Mouse (Mus musculus): ENCODE measurements at regions not wholly inside any gene's neighbourhood (a gene's known extent, or its start where the extent isn't known, plus 50 kb on each side); places are given as distances from the start of the nearest gene placed in this dataset.

- no peak overlapping the region for H3K4me3 ChIP-seq (replicated peaks)
- H3K9ac ChIP-seq = no peak overlapping the region
- no peaks in the 10 kb centered on the region for H3K9me3 ChIP-seq
- ATAC-seq (ENCODE audit: low FRiP score) = peak; percentile 57
- H3K27me3 ChIP-seq = no peaks in the 10 kb centered on the region
- no peaks in the 10 kb centered on the region for H3K4me1 ChIP-seq
- H3K4me2 ChIP-seq = no peak overlapping the region
- H3K36me3 ChIP-seq (replicated peaks) = no peaks in the 10 kb centered on the region
- no peak overlapping the region for H3K27ac ChIP-seq
- 62% methylated on average over 7 of the region's 7 CpGs for WGBS
These were observed 1685.6 kb upstream of the Zeb2 start for GRCm38 (mm10) chr2:46802812-46803211.
